Mouse (Mus musculus): ENCODE measurements around the gene Cwh43.

- TF ChIP-seq CTCF (IDR thresholded peaks at IDR 0.05; ENCODE audit: borderline replicate concordance, control insufficient read depth, extremely low read depth, insufficient read depth, low read length, poor library complexity) (no peak), POLR2A (IDR thresholded peaks at IDR 0.05; ENCODE audit: control insufficient read depth, extremely low read depth, insufficient read depth, low read length, poor library complexity) (no peak)
Observed at GRCm38 (mm10) chr5:73500867-73501440, 95.1 kb downstream of the Cwh43 start.
